Mouse (Mus musculus) spleen, postnatal 36 days (tissue): ENCODE measurements around the gene Bcat1.
A peak's percentile ranks its signal among the peaks of the same experiment; 100 is the strongest.

ENCODE experiments used
- DNase-seq, 2 experiments: peaks; one replicate each; pipeline ENCODE4 v3.0.0; 2022; ENCODE audit warnings: low spot score in 2 of 2, mixed read lengths in 1 of 2

Gene Bcat1

GRCm38 (mm10) chr6:145009859-145010818 is 65.8 kb downstream of the Bcat1 start:
- DNase-seq: no peak

DNA sequence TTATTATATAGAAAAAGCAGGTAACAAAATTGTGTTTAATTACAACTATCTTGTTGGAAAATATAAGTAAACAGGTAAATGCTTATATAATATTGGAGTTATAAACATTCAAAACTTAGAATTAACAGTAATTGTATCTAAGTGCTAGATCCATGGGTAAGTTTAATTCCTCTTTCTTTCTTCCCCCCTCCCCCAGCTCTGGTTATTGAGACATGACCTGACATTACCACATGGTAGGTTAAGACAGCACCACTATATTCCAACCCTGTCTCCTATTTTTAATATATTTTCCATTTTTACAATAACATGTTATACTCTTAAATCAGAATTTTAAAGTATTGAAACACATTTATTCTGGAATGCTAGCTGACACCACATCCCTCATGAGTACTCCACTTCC is 72.5 kb downstream of the Bcat1 start:
- no peak for DNase-seq

DNA sequence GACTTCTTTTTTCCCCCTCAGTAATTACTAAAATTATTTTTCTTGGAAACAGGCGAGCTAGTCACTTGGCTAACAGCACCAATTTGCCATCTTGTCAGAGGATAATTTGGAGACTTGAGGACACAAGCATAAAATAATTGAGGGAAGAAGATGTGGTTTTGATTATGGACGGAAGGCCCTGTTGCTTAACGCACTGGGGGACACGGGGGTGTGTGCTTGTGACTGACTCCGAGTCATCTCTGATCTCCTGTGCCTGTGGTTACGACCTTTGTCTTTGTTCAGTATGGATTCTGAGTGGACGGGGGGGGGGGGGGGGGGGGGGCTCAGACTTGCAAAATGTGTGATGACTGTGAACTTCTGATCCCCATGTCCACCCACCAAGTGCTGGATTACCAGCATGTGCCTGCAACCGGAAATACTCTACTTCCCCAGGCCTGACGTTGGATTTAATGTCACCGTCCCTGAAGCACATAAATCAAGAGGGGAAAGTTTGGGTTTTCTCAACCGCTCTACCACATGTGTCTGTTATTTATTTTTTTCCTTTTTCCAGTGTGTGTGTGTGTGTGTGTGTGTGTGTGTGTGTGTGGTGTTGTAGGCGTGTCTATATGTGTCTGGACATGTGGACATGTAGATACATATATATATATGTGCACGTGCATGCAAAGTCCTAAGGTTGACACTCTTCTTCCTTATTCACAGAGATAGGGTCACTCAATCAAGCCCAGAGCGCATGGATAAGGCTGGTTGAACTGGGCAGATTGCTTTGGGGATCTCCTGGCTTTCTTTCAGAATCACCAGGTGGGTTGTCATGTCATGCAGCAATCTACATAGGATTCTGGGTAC is 73.7 kb downstream of the Bcat1 start:
- no peak for DNase-seq

GRCm38 (mm10) chr6:145001493-145001892 is 74.5 kb downstream of the Bcat1 start:
- DNase-seq: no peak

DNA sequence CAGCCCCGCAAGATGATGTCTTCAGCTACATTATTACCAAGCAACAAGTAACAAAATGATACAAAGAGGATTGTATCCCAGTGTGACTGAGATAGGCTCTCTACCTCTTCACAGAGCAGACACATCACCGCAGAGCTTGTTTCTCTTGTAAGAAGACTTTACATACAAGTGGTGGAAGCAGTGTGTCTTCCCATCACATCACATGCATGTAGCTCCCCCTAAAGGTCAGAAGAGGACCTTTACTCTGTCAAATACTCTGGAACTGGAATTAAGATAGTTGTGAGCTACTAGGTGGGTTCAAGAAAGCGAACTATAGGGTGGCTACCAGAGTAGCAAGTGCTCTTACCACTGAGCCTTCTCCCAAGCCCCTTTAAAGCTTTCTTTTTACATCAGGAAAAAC is 78.8 kb downstream of the Bcat1 start:
- DNase-seq: no peak

DNA sequence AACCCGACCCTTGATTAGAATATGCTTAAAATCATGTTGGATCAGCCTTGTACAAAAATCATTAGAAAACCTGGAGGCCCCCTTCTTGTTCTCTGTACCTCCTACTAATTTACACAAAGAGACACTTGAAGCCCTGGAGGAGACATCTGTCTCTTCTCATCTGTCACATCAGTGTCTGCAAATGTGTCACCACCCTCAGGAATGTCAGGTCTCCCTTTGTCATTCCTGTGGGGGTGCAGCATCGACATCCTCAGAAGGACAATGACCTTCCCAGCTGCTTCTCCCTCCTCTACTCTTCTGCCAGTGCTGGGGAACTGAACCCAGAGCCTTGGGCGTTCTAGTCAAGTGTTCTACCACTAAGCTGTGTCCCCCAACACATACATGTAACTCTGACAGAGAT is 83.9 kb downstream of the Bcat1 start:
- no peak for DNase-seq

- DNase-seq: no peak
Measured at GRCm38 (mm10) chr6:144989193-144989592, 86.8 kb downstream of the Bcat1 start.

- no peak for DNase-seq
Measured at GRCm38 (mm10) chr6:144987676-144988075, 88.3 kb downstream of the Bcat1 start.

- DNase-seq: no peak
Measured at GRCm38 (mm10) chr6:144987216-144987615, 88.8 kb downstream of the Bcat1 start.

GRCm38 (mm10) chr6:144984221-144984620 is 91.8 kb downstream of the Bcat1 start:
- DNase-seq: no peak

- DNase-seq: no peak
Measured at GRCm38 (mm10) chr6:144982093-144982492, 93.9 kb downstream of the Bcat1 start.

- DNase-seq: no peak
Measured at GRCm38 (mm10) chr6:144972351-144972750, 103.6 kb downstream of the Bcat1 start.

DNA sequence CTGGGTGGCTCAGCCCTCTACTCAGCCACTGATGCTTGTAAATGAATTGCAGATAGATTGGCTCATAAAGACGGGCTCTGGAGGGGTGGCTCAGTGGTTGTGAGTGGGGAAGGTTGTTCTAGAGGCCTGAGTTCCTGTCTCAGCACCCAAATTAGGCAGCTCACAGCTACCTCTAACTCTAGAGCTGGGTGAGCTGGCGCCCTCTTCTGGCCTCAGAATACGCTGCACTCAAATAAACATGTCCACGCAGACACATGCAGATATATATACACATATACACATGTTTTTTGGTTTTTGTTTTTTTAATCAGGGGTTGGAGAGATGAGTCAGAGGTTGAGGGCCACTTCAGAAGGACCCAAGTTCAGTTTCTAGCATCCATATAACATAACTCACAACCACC is 105.1 kb downstream of the Bcat1 start:
- no peak for DNase-seq

- no peak for DNase-seq
Measured at GRCm38 (mm10) chr6:144967536-144967935, 108.4 kb downstream of the Bcat1 start.

GRCm38 (mm10) chr6:144964205-144964604 is 111.8 kb downstream of the Bcat1 start:
- DNase-seq: no peak

- DNase-seq: no peak
Measured at GRCm38 (mm10) chr6:144963156-144963555, 112.8 kb downstream of the Bcat1 start.

DNA sequence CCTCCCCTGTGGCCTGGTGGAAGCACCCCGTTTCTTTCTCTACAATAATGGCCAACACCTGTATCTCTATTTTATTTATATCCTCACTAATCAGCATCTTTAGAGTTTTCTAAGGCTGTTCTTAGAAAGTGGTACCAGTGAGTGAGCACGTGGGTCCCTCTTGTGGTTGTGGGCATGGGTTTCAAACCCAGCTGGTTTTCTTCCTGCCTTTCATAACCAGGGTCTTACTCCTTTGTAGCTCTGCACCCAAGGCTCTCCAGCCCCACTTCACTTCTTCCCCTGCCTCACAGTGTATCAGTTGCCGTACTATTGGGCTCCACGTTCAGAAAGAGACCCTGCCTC is 114.0 kb downstream of the Bcat1 start:
- DNase-seq: peak; percentile 6 to 11

GRCm38 (mm10) chr6:144961253-144962012 is 114.6 kb downstream of the Bcat1 start:
- DNase-seq: peak; percentile 6 to 13

- no peak for DNase-seq
Measured at GRCm38 (mm10) chr6:144955887-144956547, 120.0 kb downstream of the Bcat1 start.

DNA sequence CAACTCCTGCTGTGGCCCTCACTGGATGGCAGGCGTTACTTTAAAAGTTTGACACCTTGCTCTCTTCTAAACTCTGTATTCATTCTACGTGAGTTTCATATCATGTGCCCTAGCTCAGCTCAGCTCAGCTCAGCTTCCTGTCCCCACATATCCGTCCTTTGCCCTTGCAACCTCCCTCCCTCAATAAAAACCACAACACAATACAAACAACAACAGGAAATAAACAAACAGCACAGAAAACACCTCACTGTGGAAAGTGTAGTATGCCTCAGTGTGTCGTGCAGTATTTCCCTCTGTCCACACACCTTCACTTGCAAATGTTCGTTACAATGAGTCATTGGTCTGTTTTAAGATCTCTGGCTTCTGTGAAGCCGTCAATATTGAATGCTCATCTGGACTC is 123.1 kb downstream of the Bcat1 start:
- no peak for DNase-seq
